Mouse (Mus musculus): ENCODE results near the gene Tnfsf11. TPM values are rescaled to one million over a fixed set of nuclear protein-coding genes. Genes with fewer than 3 reads are reported as not detected.
A peak's percentile ranks its signal among the peaks of the same experiment; 100 is the strongest.

Tnfsf11 gene
- not detected in 2 replicates for polyA plus RNA-seq (2015; fragmentation: Nextera tagmentation; extraction: Ambion mirVana)

- H3K27me3 ChIP-seq: peaks cover 36% of the 10 kb centered on the region
- ATAC-seq (ENCODE audit: low read depth): no peak
- no peaks in the 10 kb centered on the region for H3K9me3 ChIP-seq
- H3K27ac ChIP-seq (replicated peaks): no peak within 1 kb of the TSS
- H3K4me3 ChIP-seq: peak within 1 kb of the TSS; percentile 42
- peaks cover 10% of the 10 kb centered on the region for H3K4me1 ChIP-seq (replicated peaks)
- under 1% methylated on average over 43 of the region's 51 CpGs for WGBS
- H3K36me3 ChIP-seq: no peaks in the 10 kb centered on the region
- H3K4me2 ChIP-seq: peak within 1 kb of the TSS; percentile 86
- peak within 1 kb of the TSS; percentile 60 for H3K9ac ChIP-seq
Observed at GRCm38 (mm10) chr14:78307286-78308237, at the start of gene Tnfsf11. TSS of gene Tnfsf11 (minus strand) at chr14:78308043.

GRCm38 (mm10) chr14:78356764-78357163, 48.9 kb upstream of the Tnfsf11 start:
- no peaks in the 10 kb centered on the region for H3K27me3 ChIP-seq
- H3K9ac ChIP-seq: no peak overlapping the region
- ATAC-seq (ENCODE audit: low read depth): no peak
- H3K27ac ChIP-seq (replicated peaks): no peak overlapping the region
- H3K4me3 ChIP-seq: no peak overlapping the region
- 62% methylated on average over 8 of the region's 8 CpGs for WGBS
- H3K36me3 ChIP-seq: no peaks in the 10 kb centered on the region
- H3K4me1 ChIP-seq (replicated peaks): no peaks in the 10 kb centered on the region
- no peak overlapping the region for H3K4me2 ChIP-seq
- no peaks in the 10 kb centered on the region for H3K9me3 ChIP-seq

GRCm38 (mm10) chr14:78355381-78355780, 47.5 kb upstream of the Tnfsf11 start:
- Histone ChIP-seq H3K4me2 (no peak overlapping the region), H3K27me3 (no peaks in the 10 kb centered on the region), H3K9ac (no peak overlapping the region), H3K36me3 (no peaks in the 10 kb centered on the region), H3K4me1 (replicated peaks) (no peaks in the 10 kb centered on the region), H3K9me3 (no peaks in the 10 kb centered on the region), H3K27ac (replicated peaks) (no peak overlapping the region), H3K4me3 (no peak overlapping the region)
- WGBS: 82% methylated on average over 4 of the region's 4 CpGs
- no peak for ATAC-seq (ENCODE audit: low read depth)

GRCm38 (mm10) chr14:78352865-78353264, 45.0 kb upstream of the Tnfsf11 start:
- 73% methylated on average over 4 of the region's 4 CpGs for WGBS
- H3K4me3 ChIP-seq: no peak overlapping the region
- no peak overlapping the region for H3K4me2 ChIP-seq
- no peaks in the 10 kb centered on the region for H3K27me3 ChIP-seq
- no peaks in the 10 kb centered on the region for H3K36me3 ChIP-seq
- H3K27ac ChIP-seq (replicated peaks): no peak overlapping the region
- H3K9me3 ChIP-seq: no peaks in the 10 kb centered on the region
- ATAC-seq (ENCODE audit: low read depth): no peak
- no peak overlapping the region for H3K9ac ChIP-seq
- no peaks in the 10 kb centered on the region for H3K4me1 ChIP-seq (replicated peaks)

- ATAC-seq (ENCODE audit: low read depth): no peak
- no peaks in the 10 kb centered on the region for H3K4me1 ChIP-seq (replicated peaks)
- no peaks in the 10 kb centered on the region for H3K36me3 ChIP-seq
- 91% methylated on average over 7 of the region's 7 CpGs for WGBS
- H3K9ac ChIP-seq: no peak overlapping the region
- no peaks in the 10 kb centered on the region for H3K9me3 ChIP-seq
- no peak overlapping the region for H3K4me3 ChIP-seq
- H3K27me3 ChIP-seq: no peaks in the 10 kb centered on the region
- H3K4me2 ChIP-seq: no peak overlapping the region
- H3K27ac ChIP-seq (replicated peaks): no peak overlapping the region
Observed at GRCm38 (mm10) chr14:78351544-78351943, 43.7 kb upstream of the Tnfsf11 start.

GRCm38 (mm10) chr14:78347715-78348114, 39.9 kb upstream of the Tnfsf11 start:
- Histone ChIP-seq H3K9me3 (no peaks in the 10 kb centered on the region), H3K36me3 (no peaks in the 10 kb centered on the region), H3K27ac (replicated peaks) (no peak overlapping the region), H3K27me3 (no peaks in the 10 kb centered on the region), H3K4me1 (replicated peaks) (no peaks in the 10 kb centered on the region), H3K9ac (no peak overlapping the region), H3K4me3 (no peak overlapping the region), H3K4me2 (no peak overlapping the region)
- 93% methylated on average over 2 of the region's 2 CpGs for WGBS
- no peak for ATAC-seq (ENCODE audit: low read depth)

- H3K27me3 ChIP-seq: no peaks in the 10 kb centered on the region
Observed at GRCm38 (mm10) chr14:78343007-78343406, 35.2 kb upstream of the Tnfsf11 start.

GRCm38 (mm10) chr14:78342146-78342545, 34.3 kb upstream of the Tnfsf11 start:
- Histone ChIP-seq H3K36me3 (no peaks in the 10 kb centered on the region), H3K27me3 (no peaks in the 10 kb centered on the region), H3K4me2 (no peak overlapping the region), H3K4me3 (no peak overlapping the region), H3K27ac (replicated peaks) (no peak overlapping the region), H3K4me1 (replicated peaks) (no peaks in the 10 kb centered on the region), H3K9me3 (no peaks in the 10 kb centered on the region), H3K9ac (no peak overlapping the region)
- no peak for ATAC-seq (ENCODE audit: low read depth)
- WGBS: 86% methylated on average over 4 of the region's 4 CpGs

More at GRCm38 (mm10) chr14:78343007-78343406, 35.2 kb upstream of the Tnfsf11 start:
- H3K9ac ChIP-seq: no peak overlapping the region
- no peak overlapping the region for H3K4me2 ChIP-seq
- 39% methylated on average over 8 of the region's 8 CpGs for WGBS
- no peak overlapping the region for H3K27ac ChIP-seq (replicated peaks)
- H3K4me3 ChIP-seq: no peak overlapping the region
- H3K36me3 ChIP-seq: no peaks in the 10 kb centered on the region
- H3K4me1 ChIP-seq (replicated peaks): no peaks in the 10 kb centered on the region
- no peak for ATAC-seq (ENCODE audit: low read depth)
- H3K9me3 ChIP-seq: no peaks in the 10 kb centered on the region

GRCm38 (mm10) chr14:78333341-78333740, 25.5 kb upstream of the Tnfsf11 start:
- Histone ChIP-seq H3K4me3 (no peak overlapping the region), H3K9me3 (no peaks in the 10 kb centered on the region), H3K27ac (replicated peaks) (no peak overlapping the region), H3K4me1 (replicated peaks) (peaks cover 6% of the 10 kb centered on the region; the same call in 1 of the 2 replicates), H3K9ac (no peak overlapping the region), H3K27me3 (no peaks in the 10 kb centered on the region), H3K36me3 (no peaks in the 10 kb centered on the region), H3K4me2 (no peak overlapping the region)
- WGBS: 81% methylated on average over 3 of the region's 3 CpGs
- no peak for ATAC-seq (ENCODE audit: low read depth)

- no peak overlapping the region for H3K4me3 ChIP-seq
- H3K36me3 ChIP-seq: no peaks in the 10 kb centered on the region
- no peak for ATAC-seq (ENCODE audit: low read depth)
- peaks cover 6% of the 10 kb centered on the region; the same call in 1 of the 2 replicates for H3K4me1 ChIP-seq (replicated peaks)
- 58% methylated on average over 7 of the region's 7 CpGs for WGBS
- H3K9ac ChIP-seq: no peak overlapping the region
- no peaks in the 10 kb centered on the region for H3K27me3 ChIP-seq
- no peak overlapping the region for H3K27ac ChIP-seq (replicated peaks)
- no peak overlapping the region for H3K4me2 ChIP-seq
- no peaks in the 10 kb centered on the region for H3K9me3 ChIP-seq
Observed at GRCm38 (mm10) chr14:78331368-78331767, 23.5 kb upstream of the Tnfsf11 start.

- Histone ChIP-seq H3K4me1 (replicated peaks) (peaks cover 6% of the 10 kb centered on the region; the same call in 1 of the 2 replicates), H3K27me3 (no peaks in the 10 kb centered on the region), H3K27ac (replicated peaks) (no peak overlapping the region), H3K9ac (no peak overlapping the region), H3K4me3 (no peak overlapping the region), H3K36me3 (no peaks in the 10 kb centered on the region), H3K4me2 (no peak overlapping the region; the same call in 1 of the 2 replicates), H3K9me3 (no peaks in the 10 kb centered on the region)
- WGBS: 36% methylated on average over 11 of the region's 11 CpGs
- no peak for ATAC-seq (ENCODE audit: low read depth)
Observed at GRCm38 (mm10) chr14:78330576-78331300, 22.9 kb upstream of the Tnfsf11 start.

Data from neural tube, embryonic 13.5 days (tissue).